Mouse (Mus musculus): ENCODE results near the gene Zfp664.

The Zfp664 gene

GRCm38 (mm10) chr5:124862013-124862866, at the start of gene Zfp664, which contains the start of gene Ccdc92:
Gene Zfp664, plus strand, starts transcription at chr5:124862691.
Gene Ccdc92, minus strand, starts transcription at chr5:124862424.
- DNase-seq (ENCODE audit: inconsistent age in 2 of 2, low spot score in 1 of 2), result peak; percentile 98 to 99

GRCm38 (mm10) chr5:124814797-124815196, 47.7 kb upstream of the Zfp664 start:
- DNase-seq (ENCODE audit: inconsistent age in 2 of 2, low spot score in 1 of 2), result no peak

- no peak for DNase-seq (ENCODE audit: inconsistent age in 2 of 2, low spot score in 1 of 2)
Measured at GRCm38 (mm10) chr5:124817050-124817449, 45.4 kb upstream of the Zfp664 start.

- DNase-seq (ENCODE audit: inconsistent age in 2 of 2, low spot score in 1 of 2), result no peak
Measured at GRCm38 (mm10) chr5:124822128-124822894, 40.2 kb upstream of the Zfp664 start.

- DNase-seq (ENCODE audit: inconsistent age in 2 of 2, low spot score in 1 of 2), result no peak
Measured at GRCm38 (mm10) chr5:124830331-124830730, 32.2 kb upstream of the Zfp664 start.

- no peak for DNase-seq (ENCODE audit: inconsistent age in 2 of 2, low spot score in 1 of 2)
Measured at GRCm38 (mm10) chr5:124835218-124835617, 27.3 kb upstream of the Zfp664 start.

GRCm38 (mm10) chr5:124836075-124836474, 26.4 kb upstream of the Zfp664 start:
- DNase-seq (ENCODE audit: inconsistent age in 2 of 2, low spot score in 1 of 2), result no peak

- DNase-seq (ENCODE audit: inconsistent age in 2 of 2, low spot score in 1 of 2), result no peak
Measured at GRCm38 (mm10) chr5:124836621-124837020, 25.9 kb upstream of the Zfp664 start.

- DNase-seq (ENCODE audit: inconsistent age in 2 of 2, low spot score in 1 of 2), result no peak
Measured at GRCm38 (mm10) chr5:124840202-124840601, 22.3 kb upstream of the Zfp664 start.

GRCm38 (mm10) chr5:124840669-124841068, 21.8 kb upstream of the Zfp664 start:
- DNase-seq (ENCODE audit: inconsistent age in 2 of 2, low spot score in 1 of 2), result no peak

GRCm38 (mm10) chr5:124843386-124843785, 19.1 kb upstream of the Zfp664 start:
- peak in 1 of 2 experiments; percentile 44 for DNase-seq (ENCODE audit: inconsistent age in 2 of 2, low spot score in 1 of 2)

- DNase-seq (ENCODE audit: inconsistent age in 2 of 2, low spot score in 1 of 2), result no peak
Measured at GRCm38 (mm10) chr5:124844929-124845328, 17.6 kb upstream of the Zfp664 start.

GRCm38 (mm10) chr5:124847014-124847413, 15.5 kb upstream of the Zfp664 start:
- DNase-seq (ENCODE audit: inconsistent age in 2 of 2, low spot score in 1 of 2), result no peak

GRCm38 (mm10) chr5:124848994-124849393, 13.5 kb upstream of the Zfp664 start:
- DNase-seq (ENCODE audit: inconsistent age in 2 of 2, low spot score in 1 of 2), result no peak

- DNase-seq (ENCODE audit: inconsistent age in 2 of 2, low spot score in 1 of 2), result no peak
Measured at GRCm38 (mm10) chr5:124851572-124851971, 10.9 kb upstream of the Zfp664 start.

- DNase-seq (ENCODE audit: inconsistent age in 2 of 2, low spot score in 1 of 2), result no peak
Measured at GRCm38 (mm10) chr5:124852294-124852693, 10.2 kb upstream of the Zfp664 start.

- no peak for DNase-seq (ENCODE audit: inconsistent age in 2 of 2, low spot score in 1 of 2)
Measured at GRCm38 (mm10) chr5:124853079-124853478, 9.4 kb upstream of the Zfp664 start.

- DNase-seq (ENCODE audit: inconsistent age in 2 of 2, low spot score in 1 of 2), result no peak
Measured at GRCm38 (mm10) chr5:124854202-124854601, 8.3 kb upstream of the Zfp664 start.

- DNase-seq (ENCODE audit: inconsistent age in 2 of 2, low spot score in 1 of 2), result peak; percentile 51 to 56
Measured at GRCm38 (mm10) chr5:124860013-124860412, 2.5 kb upstream of the Zfp664 start.

- peak in 1 of 2 experiments; percentile 70 for DNase-seq (ENCODE audit: inconsistent age in 2 of 2, low spot score in 1 of 2)
Measured at GRCm38 (mm10) chr5:124861463-124861862, 1.0 kb upstream of the Zfp664 start.

- DNase-seq (ENCODE audit: inconsistent age in 2 of 2, low spot score in 1 of 2), result peak; percentile 45 to 74
Measured at GRCm38 (mm10) chr5:124862871-124863741, 615 bp downstream of the Zfp664 start.
